Mouse (Mus musculus) right cerebral cortex, postnatal 25 days (tissue): ENCODE data around the gene Srrd.

Experiments used
- DNase-seq: peaks from one replicate; pipeline ENCODE4 v3.0.0; 2022

Gene Srrd

GRCm38 (mm10) chr5:112316468-112316867 is 26.4 kb downstream of the Srrd start:
- DNase-seq: no peak

GRCm38 (mm10) chr5:112313222-112313885 is 29.5 kb downstream of the Srrd start:
- DNase-seq: no peak

GRCm38 (mm10) chr5:112305842-112306241 is 37.0 kb downstream of the Srrd start:
- no peak for DNase-seq

GRCm38 (mm10) chr5:112302310-112302709 is 40.5 kb downstream of the Srrd start:
- no peak for DNase-seq

- no peak for DNase-seq
These were observed 41.1 kb downstream of the Srrd start for GRCm38 (mm10) chr5:112301694-112302093.

- DNase-seq: no peak
These were observed 42.0 kb downstream of the Srrd start for GRCm38 (mm10) chr5:112300721-112301308.

- no peak for DNase-seq
These were observed 42.7 kb downstream of the Srrd start for GRCm38 (mm10) chr5:112300112-112300511.

GRCm38 (mm10) chr5:112299399-112299798 is 43.4 kb downstream of the Srrd start:
- DNase-seq: no peak

- DNase-seq: no peak
These were observed 44.4 kb downstream of the Srrd start for GRCm38 (mm10) chr5:112298226-112298988.

GRCm38 (mm10) chr5:112297257-112297656 is 45.6 kb downstream of the Srrd start:
- DNase-seq: no peak

GRCm38 (mm10) chr5:112296404-112297181 is 46.2 kb downstream of the Srrd start:
- DNase-seq: no peak

- DNase-seq: no peak
These were observed 47.3 kb downstream of the Srrd start for GRCm38 (mm10) chr5:112295564-112295963.

- no peak for DNase-seq
These were observed 47.7 kb downstream of the Srrd start for GRCm38 (mm10) chr5:112295162-112295561.

- DNase-seq: no peak
These were observed 48.1 kb downstream of the Srrd start for GRCm38 (mm10) chr5:112294696-112295095.

- no peak for DNase-seq
These were observed 49.0 kb downstream of the Srrd start for GRCm38 (mm10) chr5:112293800-112294199.

GRCm38 (mm10) chr5:112292343-112292980 is 50.4 kb downstream of the Srrd start:
- DNase-seq: no peak

- DNase-seq: no peak
These were observed 51.0 kb downstream of the Srrd start for GRCm38 (mm10) chr5:112291866-112292265.

- no peak for DNase-seq
These were observed 52.3 kb downstream of the Srrd start for GRCm38 (mm10) chr5:112290536-112290880.

GRCm38 (mm10) chr5:112289819-112290535 is 52.9 kb downstream of the Srrd start:
- DNase-seq: no peak

GRCm38 (mm10) chr5:112289236-112289635 is 53.6 kb downstream of the Srrd start:
- no peak for DNase-seq

- DNase-seq: no peak
These were observed 54.4 kb downstream of the Srrd start for GRCm38 (mm10) chr5:112288193-112289141.
